Mouse (Mus musculus): Measurements from ENCODE around the gene Pgbd5.

The Pgbd5 gene

DNA sequence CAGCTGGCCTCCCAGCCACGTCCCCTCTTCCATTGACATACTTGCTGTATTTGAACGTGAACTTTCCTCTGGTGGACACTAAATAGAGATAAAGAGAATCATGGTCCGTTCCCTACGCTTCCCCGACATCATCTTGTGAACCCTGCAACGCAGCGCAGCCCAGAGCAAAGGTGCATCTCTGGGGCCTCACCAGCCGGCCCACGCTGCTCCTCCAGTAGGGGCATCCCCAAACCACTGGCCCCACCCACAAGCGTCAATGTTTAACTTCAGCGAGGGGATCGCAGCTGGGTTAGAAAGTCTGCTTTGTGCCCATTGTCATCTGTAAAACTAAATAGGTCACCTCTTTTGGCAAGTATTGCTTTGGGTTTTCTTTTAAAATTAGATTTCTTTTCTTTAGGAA lies 95.5 kb downstream of the Pgbd5 start:
- DNase-seq (ENCODE audit: low spot score in 2 of 2): peak; percentile 26 to 29

GRCm38 (mm10) chr8:124343151-124343550 lies 96.3 kb downstream of the Pgbd5 start:
- DNase-seq (ENCODE audit: low spot score in 2 of 2): no peak

GRCm38 (mm10) chr8:124340360-124341068 lies 98.9 kb downstream of the Pgbd5 start:
- DNase-seq (ENCODE audit: low spot score in 2 of 2): no peak

- DNase-seq (ENCODE audit: low spot score in 2 of 2): no peak
Measured at GRCm38 (mm10) chr8:124339742-124340141, 99.7 kb downstream of the Pgbd5 start.

DNA sequence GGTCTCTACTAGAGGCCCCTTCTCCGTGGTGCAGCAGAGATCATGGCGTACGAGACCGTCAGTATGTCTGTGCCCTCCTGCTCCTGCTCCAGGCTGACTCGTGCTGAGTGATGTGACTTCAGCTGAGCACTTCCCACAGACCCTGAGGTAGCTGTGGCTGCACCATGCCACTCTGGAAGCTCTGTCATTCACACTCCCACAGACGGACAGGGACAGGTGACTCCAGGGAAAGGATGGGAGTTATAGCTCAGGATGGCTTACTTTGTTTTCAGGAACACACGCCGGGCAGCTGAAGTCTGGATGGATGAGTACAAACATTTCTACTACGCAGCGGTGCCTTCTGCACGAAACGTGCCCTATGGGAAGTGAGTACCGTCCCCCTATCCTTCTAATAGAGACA lies 103.2 kb downstream of the Pgbd5 start:
- DNase-seq (ENCODE audit: low spot score in 2 of 2): no peak

DNA sequence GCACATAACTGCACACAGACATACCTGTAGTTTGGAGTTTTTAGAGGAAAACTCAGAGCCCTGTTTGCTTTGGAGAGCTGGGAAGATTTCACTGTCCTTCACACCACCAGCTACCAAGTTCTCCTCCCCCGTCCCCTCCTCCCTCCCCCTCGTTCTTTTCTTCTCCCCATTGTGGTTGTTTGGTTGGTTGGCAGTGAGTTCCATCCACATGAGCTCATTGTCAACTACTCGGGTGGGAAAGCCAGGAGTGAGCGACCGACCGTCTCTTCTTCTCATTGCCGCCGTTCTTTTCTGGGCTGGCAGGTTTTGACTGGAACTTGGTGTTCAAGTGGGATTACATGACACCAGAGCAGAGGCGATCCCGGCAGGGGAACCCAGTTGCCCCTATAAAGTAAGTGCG lies 107.8 kb downstream of the Pgbd5 start:
- no peak for DNase-seq (ENCODE audit: low spot score in 2 of 2)

- DNase-seq (ENCODE audit: low spot score in 2 of 2): no peak
Measured at GRCm38 (mm10) chr8:124331094-124331493, 108.4 kb downstream of the Pgbd5 start.

GRCm38 (mm10) chr8:124330433-124330832 lies 109.0 kb downstream of the Pgbd5 start:
- DNase-seq (ENCODE audit: low spot score in 2 of 2): no peak

DNA sequence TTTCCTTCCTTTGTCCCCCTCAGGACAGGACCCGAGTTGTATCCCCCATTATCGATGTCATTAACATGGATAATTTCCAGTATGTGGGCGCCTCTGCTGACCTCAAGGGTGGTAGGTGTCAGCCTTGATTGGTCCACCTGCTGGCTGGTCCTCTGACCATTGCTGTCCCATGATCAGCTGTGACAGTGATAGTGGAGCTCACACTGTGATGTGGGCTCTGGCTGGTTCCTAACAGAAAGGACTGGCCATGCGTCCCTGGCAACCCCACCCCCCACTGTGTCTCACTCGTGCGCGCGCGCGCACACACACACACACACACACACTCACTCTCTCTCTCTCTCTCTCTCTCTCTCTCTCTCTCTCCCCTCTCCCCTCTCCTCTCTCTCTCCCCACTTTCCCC lies 109.8 kb downstream of the Pgbd5 start:
- no peak for DNase-seq (ENCODE audit: low spot score in 2 of 2)

- no peak for DNase-seq (ENCODE audit: low spot score in 2 of 2)
Measured at GRCm38 (mm10) chr8:124328259-124328658, 111.2 kb downstream of the Pgbd5 start.

DNA sequence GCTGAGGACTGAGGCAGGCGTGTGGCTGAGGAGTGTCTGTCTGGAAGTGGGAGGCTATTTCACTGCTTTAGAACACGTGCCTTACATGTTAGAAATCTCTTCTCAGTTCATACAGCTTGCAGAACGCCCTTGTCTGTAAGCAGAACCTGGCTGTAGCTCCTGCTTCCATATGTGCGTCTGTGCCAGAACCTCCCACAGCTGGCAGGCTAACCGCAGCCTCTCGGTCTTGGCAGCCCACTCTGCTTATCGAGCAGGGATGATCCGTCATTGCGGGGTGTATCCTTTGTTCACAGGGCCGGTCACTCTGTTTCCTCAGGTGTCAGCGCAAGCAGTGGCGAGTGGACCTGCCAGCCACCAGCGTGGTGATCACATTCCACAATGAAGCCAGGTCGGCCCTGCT lies 116.1 kb downstream of the Pgbd5 start:
- no peak for DNase-seq (ENCODE audit: low spot score in 2 of 2)

DNA sequence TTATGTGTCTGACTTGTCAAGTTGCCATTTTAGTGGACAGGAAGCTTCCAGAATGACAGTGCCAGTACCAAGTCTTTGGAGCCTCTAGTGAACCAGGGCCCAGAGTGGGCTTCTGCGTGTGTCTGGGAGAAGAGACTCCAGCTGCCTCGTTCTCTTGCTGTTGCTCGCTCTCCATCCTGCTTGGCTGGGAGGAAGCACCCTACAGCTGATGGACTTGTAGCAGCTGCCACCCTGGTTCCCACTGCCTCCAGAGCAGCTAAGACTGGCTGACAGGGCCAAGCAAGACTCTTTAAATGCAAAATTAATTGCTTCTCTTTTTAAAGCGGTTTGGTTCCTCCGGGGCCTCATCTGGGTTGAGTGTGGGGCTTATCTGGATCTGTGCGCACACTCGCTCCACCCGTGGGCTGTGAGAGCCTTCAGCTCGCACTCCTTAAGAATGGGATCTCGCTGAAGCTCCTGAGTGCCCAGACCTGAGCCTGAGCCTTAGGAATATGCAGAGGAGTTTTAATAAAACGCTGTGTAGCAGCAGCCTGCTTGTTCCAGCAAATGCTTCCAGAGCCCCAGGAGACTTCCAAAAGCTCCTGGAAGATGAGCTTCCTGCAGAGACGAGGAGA lies 118.1 kb downstream of the Pgbd5 start:
- no peak for DNase-seq (ENCODE audit: low spot score in 2 of 2)

DNA sequence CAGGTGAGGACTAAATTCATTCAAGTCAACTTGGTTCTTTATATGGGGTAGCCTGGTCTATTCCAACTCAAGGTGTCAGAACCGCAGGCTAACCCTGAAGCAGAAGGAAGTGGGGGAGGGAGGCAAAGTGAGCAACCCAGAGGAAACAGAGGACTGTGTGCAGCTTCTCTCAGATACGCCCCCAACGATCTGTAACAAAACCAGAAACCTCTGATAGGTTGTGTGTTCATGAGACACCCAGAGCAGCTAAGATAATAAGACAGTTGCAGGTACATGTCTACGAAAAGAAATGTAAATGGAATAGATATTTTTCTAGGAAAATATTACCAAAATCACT lies 120.2 kb downstream of the Pgbd5 start:
- DNase-seq (ENCODE audit: low spot score in 2 of 2): peak; percentile 29 to 37
